Mouse (Mus musculus): Measurements from ENCODE around the gene Grik3. TPM values are rescaled to one million over a fixed set of nuclear protein-coding genes. Genes with fewer than 3 reads are reported as not detected.
"Not testable (repeated sequence)": the region's sequence is repeated elsewhere in the genome, so short reads cannot be mapped to it uniquely, and the experiment has no call there.

Grik3 gene
- polyA plus RNA-seq, 1 experiment from 2014 or later = 0.16 TPM

- Histone ChIP-seq H3K27ac (ENCODE audit: low read depth, low read length) (no peak overlapping the region), H3K9ac (ENCODE audit: low read depth, low read length) (no peak overlapping the region), H3K4me1 (ENCODE audit: control insufficient read depth, insufficient read depth, low read length) (no peaks in the 10 kb centered on the region), H3K4me3 (ENCODE audit: low read depth, low read length) (no peak overlapping the region), H3K27me3 (ENCODE audit: control insufficient read depth, insufficient read depth, low read length) (peaks cover 4% of the 10 kb centered on the region; the same call in 1 of the 2 replicates), H3K36me3 (ENCODE audit: control insufficient read depth, insufficient read depth, low read length) (no peaks in the 10 kb centered on the region), H3K4me2 (no peak overlapping the region), H3K9me3 (replicated peaks; ENCODE audit: control insufficient read depth, low read length) (no peaks in the 10 kb centered on the region)
- ATAC-seq (replicated peaks; ENCODE audit: insufficient number of reproducible peaks, low FRiP score, low TSS enrichment) = no peak
- 40% methylated on average over 8 of the region's 8 CpGs for WGBS (ENCODE audit: insufficient replicate concordance)
Measured at GRCm38 (mm10) chr4:125600642-125601041, 110.1 kb downstream of the Grik3 start.

GRCm38 (mm10) chr4:125601301-125601700 lies 110.8 kb downstream of the Grik3 start:
- no peak overlapping the region for H3K9ac ChIP-seq (ENCODE audit: low read depth, low read length)
- no peak for ATAC-seq (replicated peaks; ENCODE audit: insufficient number of reproducible peaks, low FRiP score, low TSS enrichment)
- H3K4me1 ChIP-seq (ENCODE audit: control insufficient read depth, insufficient read depth, low read length) = no peaks in the 10 kb centered on the region
- no peaks in the 10 kb centered on the region for H3K9me3 ChIP-seq (replicated peaks; ENCODE audit: control insufficient read depth, low read length)
- no peaks in the 10 kb centered on the region for H3K36me3 ChIP-seq (ENCODE audit: control insufficient read depth, insufficient read depth, low read length)
- H3K4me3 ChIP-seq (ENCODE audit: low read depth, low read length) = no peak overlapping the region
- H3K4me2 ChIP-seq = no peak overlapping the region
- peaks cover 4% of the 10 kb centered on the region; the same call in 1 of the 2 replicates for H3K27me3 ChIP-seq (ENCODE audit: control insufficient read depth, insufficient read depth, low read length)
- 54% methylated on average over 3 of the region's 3 CpGs for WGBS (ENCODE audit: insufficient replicate concordance)
- H3K27ac ChIP-seq (ENCODE audit: low read depth, low read length) = no peak overlapping the region

GRCm38 (mm10) chr4:125604494-125604893 lies 114.0 kb downstream of the Grik3 start:
- Histone ChIP-seq H3K27me3 (ENCODE audit: control insufficient read depth, insufficient read depth, low read length) (peaks cover 2% of the 10 kb centered on the region; the same call in 1 of the 2 replicates), H3K4me2 (no peak overlapping the region), H3K4me3 (ENCODE audit: low read depth, low read length) (no peak overlapping the region), H3K4me1 (ENCODE audit: control insufficient read depth, insufficient read depth, low read length) (no peaks in the 10 kb centered on the region), H3K27ac (ENCODE audit: low read depth, low read length) (no peak overlapping the region), H3K9ac (ENCODE audit: low read depth, low read length) (no peak overlapping the region), H3K36me3 (ENCODE audit: control insufficient read depth, insufficient read depth, low read length) (no peaks in the 10 kb centered on the region), H3K9me3 (replicated peaks; ENCODE audit: control insufficient read depth, low read length) (no peaks in the 10 kb centered on the region)
- 58% methylated on average over 7 of the region's 7 CpGs for WGBS (ENCODE audit: insufficient replicate concordance)
- no peak for ATAC-seq (replicated peaks; ENCODE audit: insufficient number of reproducible peaks, low FRiP score, low TSS enrichment)

GRCm38 (mm10) chr4:125606147-125606546 lies 115.6 kb downstream of the Grik3 start:
- Histone ChIP-seq H3K36me3 (ENCODE audit: control insufficient read depth, insufficient read depth, low read length) (no peaks in the 10 kb centered on the region), H3K9ac (ENCODE audit: low read depth, low read length) (no peak overlapping the region), H3K27ac (ENCODE audit: low read depth, low read length) (no peak overlapping the region), H3K27me3 (ENCODE audit: control insufficient read depth, insufficient read depth, low read length) (no peaks in the 10 kb centered on the region; the same call in 1 of the 2 replicates), H3K4me3 (ENCODE audit: low read depth, low read length) (no peak overlapping the region), H3K4me1 (ENCODE audit: control insufficient read depth, insufficient read depth, low read length) (no peaks in the 10 kb centered on the region), H3K9me3 (replicated peaks; ENCODE audit: control insufficient read depth, low read length) (no peaks in the 10 kb centered on the region), H3K4me2 (no peak overlapping the region)
- WGBS (ENCODE audit: insufficient replicate concordance) = 80% methylated on average over 6 of the region's 6 CpGs
- ATAC-seq (replicated peaks; ENCODE audit: insufficient number of reproducible peaks, low FRiP score, low TSS enrichment) = no peak

- H3K4me2 ChIP-seq = no peak overlapping the region
- H3K27ac ChIP-seq (ENCODE audit: low read depth, low read length) = no peak overlapping the region
- H3K36me3 ChIP-seq (ENCODE audit: control insufficient read depth, insufficient read depth, low read length) = no peaks in the 10 kb centered on the region
- H3K4me3 ChIP-seq (ENCODE audit: low read depth, low read length) = no peak overlapping the region
- 37% methylated on average over 10 of the region's 10 CpGs for WGBS (ENCODE audit: insufficient replicate concordance)
- no peaks in the 10 kb centered on the region for H3K27me3 ChIP-seq (ENCODE audit: control insufficient read depth, insufficient read depth, low read length)
- H3K4me1 ChIP-seq (ENCODE audit: control insufficient read depth, insufficient read depth, low read length) = no peaks in the 10 kb centered on the region
- no peaks in the 10 kb centered on the region for H3K9me3 ChIP-seq (replicated peaks; ENCODE audit: control insufficient read depth, low read length)
- no peak overlapping the region for H3K9ac ChIP-seq (ENCODE audit: low read depth, low read length)
- no peak for ATAC-seq (replicated peaks; ENCODE audit: insufficient number of reproducible peaks, low FRiP score, low TSS enrichment)
Measured at GRCm38 (mm10) chr4:125607397-125608042, 117.0 kb downstream of the Grik3 start.

GRCm38 (mm10) chr4:125608896-125609295 lies 118.4 kb downstream of the Grik3 start:
- not testable (repeated sequence) for H3K27me3 ChIP-seq (ENCODE audit: control insufficient read depth, insufficient read depth, low read length); ATAC-seq (replicated peaks; ENCODE audit: insufficient number of reproducible peaks, low FRiP score, low TSS enrichment); H3K9ac ChIP-seq (ENCODE audit: low read depth, low read length); H3K4me2 ChIP-seq; H3K4me1 ChIP-seq (ENCODE audit: control insufficient read depth, insufficient read depth, low read length); H3K27ac ChIP-seq (ENCODE audit: low read depth, low read length); H3K9me3 ChIP-seq (replicated peaks; ENCODE audit: control insufficient read depth, low read length); H3K4me3 ChIP-seq (ENCODE audit: low read depth, low read length); H3K36me3 ChIP-seq (ENCODE audit: control insufficient read depth, insufficient read depth, low read length)
- 54% methylated on average over 3 of the region's 4 CpGs for WGBS (ENCODE audit: insufficient replicate concordance)

- no peaks in the 10 kb centered on the region for H3K27me3 ChIP-seq (ENCODE audit: control insufficient read depth, insufficient read depth, low read length)
- no peak for ATAC-seq (replicated peaks; ENCODE audit: insufficient number of reproducible peaks, low FRiP score, low TSS enrichment)
- H3K4me1 ChIP-seq (ENCODE audit: control insufficient read depth, insufficient read depth, low read length) = no peaks in the 10 kb centered on the region
- H3K9ac ChIP-seq (ENCODE audit: low read depth, low read length) = no peak overlapping the region
- H3K4me3 ChIP-seq (ENCODE audit: low read depth, low read length) = no peak overlapping the region
- H3K9me3 ChIP-seq (replicated peaks; ENCODE audit: control insufficient read depth, low read length) = no peaks in the 10 kb centered on the region
- H3K36me3 ChIP-seq (ENCODE audit: control insufficient read depth, insufficient read depth, low read length) = no peaks in the 10 kb centered on the region
- WGBS (ENCODE audit: insufficient replicate concordance) = 72% methylated on average over 21 of the region's 21 CpGs
- H3K27ac ChIP-seq (ENCODE audit: low read depth, low read length) = no peak overlapping the region
- H3K4me2 ChIP-seq = no peak overlapping the region
Measured at GRCm38 (mm10) chr4:125609320-125610306, 119.1 kb downstream of the Grik3 start.

GRCm38 (mm10) chr4:125617851-125618250 lies 127.4 kb downstream of the Grik3 start:
- Histone ChIP-seq H3K36me3 (ENCODE audit: control insufficient read depth, insufficient read depth, low read length) (no peaks in the 10 kb centered on the region), H3K9me3 (replicated peaks; ENCODE audit: control insufficient read depth, low read length) (no peaks in the 10 kb centered on the region), H3K27ac (ENCODE audit: low read depth, low read length) (no peak overlapping the region), H3K4me1 (ENCODE audit: control insufficient read depth, insufficient read depth, low read length) (no peaks in the 10 kb centered on the region), H3K27me3 (ENCODE audit: control insufficient read depth, insufficient read depth, low read length) (no peaks in the 10 kb centered on the region), H3K4me2 (no peak overlapping the region), H3K9ac (ENCODE audit: low read depth, low read length) (no peak overlapping the region), H3K4me3 (ENCODE audit: low read depth, low read length) (no peak overlapping the region)
- 68% methylated on average over 14 of the region's 14 CpGs for WGBS (ENCODE audit: insufficient replicate concordance)
- no peak for ATAC-seq (replicated peaks; ENCODE audit: insufficient number of reproducible peaks, low FRiP score, low TSS enrichment)
